Mouse (Mus musculus) granulocyte monocyte progenitor cell, adult 5-6 weeks (primary cell): Measurements from ENCODE around the gene Prnp. TPM values are rescaled to one million over a fixed set of nuclear protein-coding genes. Genes with fewer than 3 reads are reported as not detected.

ENCODE experiments used
- total RNA-seq, 2 experiments: library from RNA; stranded (forward) in 1 of 2; stranded (reverse) in 1 of 2; fragments of 200-712, 200-1000 nt in 1 of 2; fragments of >200 nt in 1 of 2; fragmentation: Nextera tagmentation in 1 of 2; gene quantifications; 2 replicates each; pipeline ENCODE4 v1.2.3; 2014 to 2017

Gene Prnp
- total RNA-seq, 2 experiments from 2014 or later: 1.6 TPM; not detected in 1

Other genes starting within 250 kb of the Prnp start
- not detected in 2 replicates for gene Erv3, start 50.2 kb upstream of the Prnp start, total RNA-seq (2014; fragmentation: Nextera tagmentation)
- not detected in 2 replicates for gene Erv3, start 50.2 kb upstream of the Prnp start, total RNA-seq (2017)
- not detected in 2 replicates for gene Prn, start within 50 bp of the Prnp start, total RNA-seq (2014; fragmentation: Nextera tagmentation)
- not detected in 2 replicates for gene Prn, start within 50 bp of the Prnp start, total RNA-seq (2017)
- gene Prnd, start 40.9 kb downstream of the Prnp start, total RNA-seq (2014; fragmentation: Nextera tagmentation): not detected in 2 replicates
- gene Prnd, start 40.9 kb downstream of the Prnp start, total RNA-seq (2017): not detected in 2 replicates
- gene Rassf2, start 120.3 kb downstream of the Prnp start, total RNA-seq (2014; fragmentation: Nextera tagmentation): 43.5 and 54.8 TPM in 2 replicates
- 57.9 and 76.3 TPM in 2 replicates for gene Rassf2, start 120.3 kb downstream of the Prnp start, total RNA-seq (2017)
- gene Slc23a2, start 235.2 kb downstream of the Prnp start, total RNA-seq (2014; fragmentation: Nextera tagmentation): 4.5 and 12.5 TPM in 2 replicates
- gene Slc23a2, start 235.2 kb downstream of the Prnp start, total RNA-seq (2017): 5.6 and 17.1 TPM in 2 replicates